Mouse (Mus musculus) small intestine, adult 2 months (tissue): Measurements from ENCODE around the gene Tph1.

Experiments
- CTCF ChIP-seq: fragments of 200-500 bp; IDR thresholded peaks from 2 replicates; pipeline ENCODE4 v1.5.1; 2012; ENCODE audit warnings: low read depth, mild to moderate bottlenecking, control low read depth, inconsistent platforms, low read length, moderate library complexity, mixed read lengths; ENCODE audit not compliant: insufficient replicate concordance, insufficient read length; ENCODE audit errors: extremely low read depth
- POLR2A ChIP-seq: fragments of 200-500 bp; IDR thresholded peaks from 2 replicates; pipeline ENCODE4 v1.6.1; 2012; ENCODE audit warnings: low read depth, mild to moderate bottlenecking, control low read depth, inconsistent platforms, low read length, moderate library complexity

DNA sequence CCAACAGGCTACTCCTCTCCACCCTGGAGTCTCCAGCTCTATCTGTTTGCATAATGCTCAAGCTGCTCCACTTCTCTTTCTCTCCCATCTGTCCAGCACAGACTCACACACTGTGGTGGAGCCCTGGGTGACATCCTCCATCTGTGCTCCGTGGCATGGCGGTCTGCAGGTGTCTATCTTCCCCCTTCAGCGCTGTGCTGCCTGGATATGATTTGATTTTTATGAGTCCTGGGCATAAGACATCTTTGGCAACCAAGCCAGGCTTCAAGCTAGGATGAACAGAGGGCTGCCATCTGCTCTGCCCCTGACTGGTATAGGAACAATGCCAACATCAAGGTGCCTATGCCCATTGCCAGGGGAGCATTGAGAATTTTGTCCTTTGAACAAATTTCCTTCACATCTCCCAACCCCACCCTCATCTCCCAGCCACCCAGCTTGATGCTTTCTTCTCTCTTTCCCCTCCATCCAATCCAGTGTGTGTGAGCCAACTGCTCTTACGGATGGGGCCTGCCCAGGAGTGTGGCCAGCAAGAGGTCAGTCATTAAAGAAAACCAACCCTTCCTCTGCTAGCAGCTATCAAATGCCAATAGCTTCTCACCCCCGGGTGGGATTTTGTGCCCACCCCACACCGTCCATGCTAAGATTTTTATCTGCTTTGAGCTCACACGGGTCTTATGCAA, 46.4 kb upstream of the Tph1 start:
- TF ChIP-seq CTCF (no peak), POLR2A (no peak)
